Mouse (Mus musculus) C2C12 (cell line): ENCODE results near the gene Igsf21. TPM values are rescaled to one million over a fixed set of nuclear protein-coding genes. Genes with fewer than 3 reads are reported as not detected.

Experiments used
- H3K27me3 ChIP-seq: one replicate; pipeline ENCODE4 v1.6.1; 2011; ENCODE audit not compliant: control insufficient read depth, insufficient read depth, insufficient read length
- H3K36me3 ChIP-seq: one replicate; pipeline ENCODE4 v1.6.1; 2011; ENCODE audit not compliant: control insufficient read depth, insufficient read depth
- H3K4me3 ChIP-seq: one replicate; pipeline ENCODE4 v1.5.1; 2011; ENCODE audit warnings: mild to moderate bottlenecking, control low read depth; ENCODE audit not compliant: poor library complexity, insufficient read depth, severe bottlenecking
- H3K79me2 ChIP-seq: one replicate; pipeline ENCODE4 v1.6.1; 2011; ENCODE audit not compliant: control insufficient read depth, insufficient read depth
- H3K79me3 ChIP-seq: one replicate; pipeline ENCODE4 v1.6.1; 2011; ENCODE audit warnings: low read depth, control low read depth
- H3ac ChIP-seq: one replicate; pipeline ENCODE3; 2011; ENCODE audit warnings: low read depth; ENCODE audit not compliant: control insufficient read depth, insufficient read length
- CEBPB ChIP-seq: IDR thresholded peaks from one replicate; pipeline ENCODE4 v1.6.1; 2011; ENCODE audit warnings: low read depth, mild to moderate bottlenecking, control low read depth, moderate library complexity
- CTCF ChIP-seq: IDR thresholded peaks from one replicate; pipeline ENCODE4 v1.5.1; 2011; ENCODE audit not compliant: control insufficient read depth, insufficient read depth, insufficient read length
- FOSL1 ChIP-seq: IDR thresholded peaks from one replicate; pipeline ENCODE4 v1.8.0; 2011; ENCODE audit warnings: mild to moderate bottlenecking, low read length; ENCODE audit not compliant: poor library complexity, insufficient read depth, severe bottlenecking
- MAX ChIP-seq: IDR thresholded peaks from one replicate; pipeline ENCODE4 v1.6.1; 2011; ENCODE audit warnings: mild to moderate bottlenecking, control low read depth
- MYOD1 ChIP-seq: IDR thresholded peaks from one replicate; pipeline ENCODE4 v1.6.1; 2011; ENCODE audit warnings: low read depth; ENCODE audit not compliant: control insufficient read depth, insufficient read length
- MYOG ChIP-seq: IDR thresholded peaks from one replicate; pipeline ENCODE4 v1.6.1; 2011; ENCODE audit not compliant: control insufficient read depth, insufficient read length; ENCODE audit errors: extremely low read depth
- USF1 ChIP-seq: IDR thresholded peaks from one replicate; pipeline ENCODE4 v1.6.1; 2011; ENCODE audit warnings: low read depth, mild to moderate bottlenecking, control low read depth, moderate library complexity
- polyA plus RNA-seq: library from polyadenylated mRNA; unstranded; fragments of >200 nt; fragmentation: generic; extraction: Trizol; gene quantifications from one replicate; pipeline ENCODE4 v1.2.1, GENCODE M21; 2012; ENCODE audit warnings: missing spikeins

The Igsf21 gene
- polyA plus RNA-seq, 1 experiment, result not detected

DNA sequence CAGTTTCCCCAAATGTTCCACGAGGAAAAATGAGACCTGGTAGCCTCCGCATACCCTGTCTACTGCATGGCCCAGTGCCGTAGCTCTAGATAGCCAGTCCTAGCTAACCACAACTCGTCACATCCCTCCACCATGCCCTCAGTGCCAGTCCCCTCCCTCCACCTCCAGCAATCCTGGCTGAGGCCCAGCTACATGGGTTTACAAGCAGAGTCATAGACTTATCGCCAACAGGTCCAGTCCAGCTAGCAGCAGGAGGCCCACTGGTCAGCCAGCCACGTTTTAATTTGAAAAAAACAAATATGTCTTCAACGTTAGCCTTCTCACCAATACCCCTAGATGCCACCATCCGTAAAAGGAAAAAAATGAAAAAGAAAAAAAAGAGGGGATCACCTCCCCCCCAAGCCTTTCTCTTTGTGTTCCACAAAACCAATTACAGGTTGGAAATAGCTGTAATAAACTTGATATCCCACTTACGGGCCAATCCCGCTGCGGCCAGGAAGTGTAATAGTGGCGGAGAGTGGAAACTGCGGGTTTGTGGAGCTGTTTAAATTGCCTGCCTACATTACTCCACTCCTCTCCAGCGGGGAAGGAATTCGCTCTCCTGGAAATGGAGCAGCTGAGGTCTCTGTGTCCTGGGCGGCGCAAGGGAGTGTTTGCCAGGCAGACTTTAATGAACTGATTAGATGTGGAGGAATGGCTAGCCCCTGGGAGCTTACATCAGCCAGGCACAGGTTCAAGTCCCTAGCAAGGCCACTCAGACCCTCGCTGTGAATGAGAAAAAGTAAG is 132.7 kb downstream of the Igsf21 start:
- TF ChIP-seq USF1 (no peak), MAX (no peak), CEBPB (no peak), CTCF (no peak), FOSL1 (no peak), MYOG (no peak), MYOD1 (no peak)
- no peaks in the 10 kb centered on the region for H3K79me3 ChIP-seq
- H3ac ChIP-seq, result no peak overlapping the region
- no peaks in the 10 kb centered on the region for H3K79me2 ChIP-seq
- no peak overlapping the region for H3K4me3 ChIP-seq
- no peaks in the 10 kb centered on the region for H3K36me3 ChIP-seq
- peaks cover 4% of the 10 kb centered on the region for H3K27me3 ChIP-seq

- no peaks in the 10 kb centered on the region for H3K79me2 ChIP-seq
- no peak for TF ChIP-seq USF1
- TF ChIP-seq FOSL1, result no peak
- TF ChIP-seq MYOD1, result no peak
- no peak for TF ChIP-seq CTCF
- TF ChIP-seq MAX, result no peak
- no peak for TF ChIP-seq CEBPB
- no peak for TF ChIP-seq MYOG
- H3K79me3 ChIP-seq, result no peaks in the 10 kb centered on the region
- H3K36me3 ChIP-seq, result no peaks in the 10 kb centered on the region
- no peak overlapping the region for H3ac ChIP-seq
- H3K4me3 ChIP-seq, result no peak overlapping the region
- H3K27me3 ChIP-seq, result no peaks in the 10 kb centered on the region
Observed at GRCm38 (mm10) chr4:140109626-140109948, 137.0 kb downstream of the Igsf21 start.

GRCm38 (mm10) chr4:140108871-140109625 is 137.5 kb downstream of the Igsf21 start:
- H3K4me3 ChIP-seq, result no peak overlapping the region

GRCm38 (mm10) chr4:140107161-140107560 is 139.4 kb downstream of the Igsf21 start:
- TF ChIP-seq CTCF (no peak), MYOD1 (no peak), USF1 (no peak), CEBPB (no peak), MYOG (no peak), MAX (no peak), FOSL1 (no peak)
- H3K27me3 ChIP-seq, result no peaks in the 10 kb centered on the region

More at GRCm38 (mm10) chr4:140108871-140109625, 137.5 kb downstream of the Igsf21 start:
- Histone ChIP-seq H3K36me3 (no peaks in the 10 kb centered on the region), H3K79me3 (no peaks in the 10 kb centered on the region), H3K79me2 (no peaks in the 10 kb centered on the region), H3K27me3 (no peaks in the 10 kb centered on the region), H3ac (no peak overlapping the region)
- TF ChIP-seq MAX, result no peak
- TF ChIP-seq USF1, result no peak
- TF ChIP-seq CEBPB, result no peak
- TF ChIP-seq FOSL1, result no peak
- no peak for TF ChIP-seq CTCF
- no peak for TF ChIP-seq MYOG
- no peak for TF ChIP-seq MYOD1

GRCm38 (mm10) chr4:140104795-140105194 is 141.8 kb downstream of the Igsf21 start:
- H3ac ChIP-seq, result no peak overlapping the region
- no peaks in the 10 kb centered on the region for H3K36me3 ChIP-seq
- H3K27me3 ChIP-seq, result no peaks in the 10 kb centered on the region
- no peaks in the 10 kb centered on the region for H3K79me2 ChIP-seq
- no peak overlapping the region for H3K4me3 ChIP-seq
- TF ChIP-seq MAX, result no peak
- no peak for TF ChIP-seq FOSL1
- TF ChIP-seq CTCF, result no peak
- TF ChIP-seq USF1, result no peak
- no peak for TF ChIP-seq MYOD1
- no peak for TF ChIP-seq MYOG
- no peak for TF ChIP-seq CEBPB
- no peaks in the 10 kb centered on the region for H3K79me3 ChIP-seq

More at GRCm38 (mm10) chr4:140107161-140107560, 139.4 kb downstream of the Igsf21 start:
- Histone ChIP-seq H3K79me2 (no peaks in the 10 kb centered on the region), H3K4me3 (no peak overlapping the region), H3K36me3 (no peaks in the 10 kb centered on the region), H3K79me3 (no peaks in the 10 kb centered on the region), H3ac (no peak overlapping the region)
